Mouse (Mus musculus): ENCODE results near the gene Ros1. TPM values are rescaled to one million over a fixed set of nuclear protein-coding genes. Genes with fewer than 3 reads are reported as not detected.

Ros1 gene
- polyA plus RNA-seq, 1 experiment from 2014 or later: 1.7 TPM

DNA sequence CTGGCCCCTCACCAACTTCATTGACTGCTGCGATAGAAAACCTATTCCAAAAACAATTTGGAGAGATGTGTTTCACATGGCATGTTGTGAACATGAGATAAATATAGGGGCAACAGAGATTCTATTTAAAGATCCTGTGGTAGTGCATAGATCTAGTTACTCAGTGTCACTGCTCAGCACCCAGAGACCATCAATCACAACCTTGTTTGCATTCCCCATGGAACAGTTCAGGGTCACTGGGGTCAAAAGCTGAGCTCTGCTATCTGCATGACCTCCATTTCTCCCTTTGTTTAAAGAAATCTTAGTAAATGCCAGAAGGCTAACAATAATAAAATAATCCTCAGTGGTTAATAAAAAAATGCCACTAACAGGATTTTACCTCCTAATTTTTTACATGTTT is 29.7 kb downstream of the Ros1 start:
- no peak overlapping the region for H3K27ac ChIP-seq (ENCODE audit: low read length)
- H3K36me3 ChIP-seq (ENCODE audit: insufficient read depth, low read length): no peaks in the 10 kb centered on the region
- ATAC-seq (ENCODE audit: low FRiP score, low TSS enrichment): no peak
- no peaks in the 10 kb centered on the region for H3K9me3 ChIP-seq (ENCODE audit: low read length)
- no peak overlapping the region for H3K4me3 ChIP-seq (ENCODE audit: low read length)
- H3K27me3 ChIP-seq (ENCODE audit: insufficient read depth, low read length): no peaks in the 10 kb centered on the region
- no peaks in the 10 kb centered on the region for H3K4me1 ChIP-seq (ENCODE audit: insufficient read depth, low read length)
- H3K4me2 ChIP-seq (replicated peaks; ENCODE audit: low read depth, low read length): no peak overlapping the region
- H3K9ac ChIP-seq (replicated peaks; ENCODE audit: low read length): no peak overlapping the region
- WGBS: 36% methylated on average over 1 of the region's 1 CpGs

DNA sequence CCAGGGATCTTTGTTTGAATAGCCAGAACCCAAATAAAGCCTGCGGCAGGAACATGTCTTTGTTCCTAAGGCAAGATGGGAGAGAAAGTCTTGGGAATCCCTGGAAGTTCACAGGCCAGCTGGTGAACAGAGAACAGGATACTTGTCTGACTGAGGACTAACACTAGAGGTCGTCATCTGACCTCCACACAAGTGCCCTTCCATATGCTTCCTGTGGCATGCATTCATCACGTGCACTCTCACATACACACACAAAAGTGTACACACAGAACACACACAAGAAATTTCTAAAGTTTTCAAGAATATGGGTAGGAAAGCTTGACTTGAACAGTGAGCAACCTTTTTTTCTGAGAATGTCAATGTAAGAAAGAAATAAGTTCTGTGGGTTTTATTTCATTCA is 34.4 kb downstream of the Ros1 start:
- WGBS: 54% methylated on average over 3 of the region's 3 CpGs
- no peak overlapping the region for H3K27ac ChIP-seq (ENCODE audit: low read length)

DNA sequence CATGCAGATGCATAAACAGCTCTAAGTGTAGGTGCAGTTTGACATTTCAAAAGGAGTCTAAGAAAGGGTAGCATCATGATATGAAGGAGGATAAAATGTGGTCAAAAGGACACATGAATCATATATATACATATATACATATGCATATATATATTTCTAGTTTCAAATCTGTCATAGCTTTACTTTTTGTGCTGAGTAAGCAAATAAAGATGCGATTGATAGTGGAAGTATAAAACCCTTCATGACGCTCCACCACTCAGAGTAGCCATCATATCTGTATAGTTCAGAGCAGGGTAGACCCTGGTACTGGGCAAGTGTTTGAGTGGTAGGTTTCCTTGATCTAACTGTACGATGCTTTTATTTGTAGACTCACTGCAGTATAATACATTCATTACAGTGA is 35.3 kb downstream of the Ros1 start:
- WGBS: 97% methylated on average over 3 of the region's 3 CpGs
- no peaks in the 10 kb centered on the region for H3K4me1 ChIP-seq (ENCODE audit: insufficient read depth, low read length)
- H3K4me2 ChIP-seq (replicated peaks; ENCODE audit: low read depth, low read length): no peak overlapping the region
- no peak overlapping the region for H3K27ac ChIP-seq (ENCODE audit: low read length)
- H3K4me3 ChIP-seq (ENCODE audit: low read length): no peak overlapping the region
- no peak for ATAC-seq (ENCODE audit: low FRiP score, low TSS enrichment)
- H3K9me3 ChIP-seq (ENCODE audit: low read length): no peaks in the 10 kb centered on the region
- no peak overlapping the region for H3K9ac ChIP-seq (replicated peaks; ENCODE audit: low read length)
- H3K36me3 ChIP-seq (ENCODE audit: insufficient read depth, low read length): no peaks in the 10 kb centered on the region
- H3K27me3 ChIP-seq (ENCODE audit: insufficient read depth, low read length): no peaks in the 10 kb centered on the region

More for the DNA sequence above, 34.4 kb downstream of the Ros1 start:
- no peak overlapping the region for H3K4me2 ChIP-seq (replicated peaks; ENCODE audit: low read depth, low read length)
- no peak overlapping the region for H3K4me3 ChIP-seq (ENCODE audit: low read length)
- no peaks in the 10 kb centered on the region for H3K9me3 ChIP-seq (ENCODE audit: low read length)
- no peaks in the 10 kb centered on the region for H3K4me1 ChIP-seq (ENCODE audit: insufficient read depth, low read length)
- no peaks in the 10 kb centered on the region for H3K27me3 ChIP-seq (ENCODE audit: insufficient read depth, low read length)
- no peak overlapping the region for H3K9ac ChIP-seq (replicated peaks; ENCODE audit: low read length)
- no peaks in the 10 kb centered on the region for H3K36me3 ChIP-seq (ENCODE audit: insufficient read depth, low read length)
- no peak for ATAC-seq (ENCODE audit: low FRiP score, low TSS enrichment)

DNA sequence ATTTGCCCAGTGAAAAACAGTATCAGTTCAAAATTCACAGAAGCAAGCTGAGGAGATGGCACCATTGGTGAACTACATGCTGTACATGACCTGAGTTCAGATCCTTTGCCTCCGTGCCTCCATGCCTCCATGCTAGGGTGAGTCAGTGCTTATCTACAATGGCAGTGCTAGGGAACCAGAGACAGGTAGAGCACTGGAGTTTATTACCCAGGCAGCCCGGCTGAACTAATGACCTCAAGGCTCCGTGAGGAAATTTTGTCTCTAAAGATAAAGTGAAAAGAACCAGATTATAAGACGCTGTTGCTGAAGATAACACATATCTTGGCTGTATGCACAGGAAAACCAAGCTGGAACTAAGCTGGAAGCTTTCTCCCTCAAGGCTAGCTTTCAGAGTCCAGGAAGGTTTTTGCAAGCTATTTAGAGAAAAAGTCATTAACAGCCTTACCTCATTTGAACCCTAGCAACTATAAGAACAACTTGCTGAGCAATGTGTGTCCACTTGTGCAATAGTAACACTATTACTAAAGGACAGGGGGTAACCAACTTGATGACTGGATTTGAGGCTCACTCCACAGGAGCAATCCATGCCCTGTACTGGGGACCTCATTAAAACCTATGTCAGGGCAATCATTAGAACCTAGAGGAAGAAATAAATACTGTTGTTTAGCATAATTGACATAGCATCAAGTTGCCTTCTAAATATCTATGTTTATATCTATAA is 61.5 kb downstream of the Ros1 start:
- Histone ChIP-seq H3K4me3 (ENCODE audit: low read length) (no peak overlapping the region), H3K9ac (replicated peaks; ENCODE audit: low read length) (no peak overlapping the region), H3K36me3 (ENCODE audit: insufficient read depth, low read length) (no peaks in the 10 kb centered on the region), H3K4me1 (ENCODE audit: insufficient read depth, low read length) (no peaks in the 10 kb centered on the region), H3K27me3 (ENCODE audit: insufficient read depth, low read length) (no peaks in the 10 kb centered on the region), H3K4me2 (replicated peaks; ENCODE audit: low read depth, low read length) (no peak overlapping the region), H3K27ac (ENCODE audit: low read length) (no peak overlapping the region), H3K9me3 (ENCODE audit: low read length) (no peaks in the 10 kb centered on the region)
- no peak for ATAC-seq (ENCODE audit: low FRiP score, low TSS enrichment)
- 50% methylated on average over 4 of the region's 4 CpGs for WGBS

DNA sequence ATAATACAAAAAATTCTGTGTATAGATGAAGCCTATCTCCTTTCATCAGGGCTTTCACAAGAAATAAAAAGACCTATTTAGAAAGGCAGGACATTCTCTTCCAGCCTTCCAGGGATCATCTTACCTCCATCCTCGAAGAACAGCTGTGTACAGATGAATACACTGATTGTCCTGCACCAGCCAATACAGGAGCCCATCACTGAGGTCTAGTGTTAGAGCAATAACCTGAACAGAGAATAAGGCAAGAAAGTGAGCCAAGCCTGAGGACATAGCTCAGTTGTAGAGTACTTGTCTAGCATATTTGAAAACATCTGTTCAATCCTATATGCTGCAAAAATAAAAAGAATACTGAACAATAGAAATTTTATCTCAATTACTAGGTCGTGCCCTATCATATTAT is 64.3 kb downstream of the Ros1 start:
- Histone ChIP-seq H3K27ac (ENCODE audit: low read length) (no peak overlapping the region), H3K4me2 (replicated peaks; ENCODE audit: low read depth, low read length) (no peak overlapping the region), H3K4me1 (ENCODE audit: insufficient read depth, low read length) (no peaks in the 10 kb centered on the region), H3K4me3 (ENCODE audit: low read length) (no peak overlapping the region), H3K27me3 (ENCODE audit: insufficient read depth, low read length) (no peaks in the 10 kb centered on the region), H3K9me3 (ENCODE audit: low read length) (no peaks in the 10 kb centered on the region), H3K36me3 (ENCODE audit: insufficient read depth, low read length) (no peaks in the 10 kb centered on the region), H3K9ac (replicated peaks; ENCODE audit: low read length) (no peak overlapping the region)
- WGBS: 58% methylated on average over 2 of the region's 2 CpGs
- no peak for ATAC-seq (ENCODE audit: low FRiP score, low TSS enrichment)

DNA sequence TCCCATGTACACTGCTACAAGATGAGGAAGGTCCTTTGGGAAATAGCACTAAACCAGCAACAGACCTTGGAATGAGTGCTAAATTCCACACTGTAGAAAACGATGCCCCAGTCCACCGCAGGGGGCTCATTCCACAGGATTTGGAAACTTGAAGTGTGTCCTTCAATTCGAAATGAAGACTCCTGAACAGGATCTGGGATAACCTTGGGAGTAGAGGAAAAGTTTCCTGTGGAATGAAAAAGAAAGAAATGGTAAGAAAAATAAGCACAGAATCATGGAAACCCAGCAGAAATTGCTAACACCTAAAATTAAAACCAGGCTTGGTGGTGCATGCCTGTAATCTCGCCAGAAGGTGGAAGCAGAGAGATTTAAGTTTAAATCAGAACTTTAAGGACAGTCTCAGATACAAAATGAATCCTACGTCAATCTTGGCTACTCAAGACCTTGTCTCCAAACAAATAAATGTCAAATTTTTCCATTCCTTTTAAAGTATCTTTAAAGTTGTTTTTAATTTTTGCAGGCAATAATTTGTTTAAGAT is 66.1 kb downstream of the Ros1 start:
- H3K27ac ChIP-seq (ENCODE audit: low read length): no peak overlapping the region
- H3K9me3 ChIP-seq (ENCODE audit: low read length): no peaks in the 10 kb centered on the region
- no peak for ATAC-seq (ENCODE audit: low FRiP score, low TSS enrichment)
- H3K4me1 ChIP-seq (ENCODE audit: insufficient read depth, low read length): no peaks in the 10 kb centered on the region
- no peaks in the 10 kb centered on the region for H3K27me3 ChIP-seq (ENCODE audit: insufficient read depth, low read length)
- 47% methylated on average over 5 of the region's 5 CpGs for WGBS
- no peak overlapping the region for H3K9ac ChIP-seq (replicated peaks; ENCODE audit: low read length)
- H3K4me3 ChIP-seq (ENCODE audit: low read length): no peak overlapping the region
- H3K4me2 ChIP-seq (replicated peaks; ENCODE audit: low read depth, low read length): no peak overlapping the region
- no peaks in the 10 kb centered on the region for H3K36me3 ChIP-seq (ENCODE audit: insufficient read depth, low read length)

DNA sequence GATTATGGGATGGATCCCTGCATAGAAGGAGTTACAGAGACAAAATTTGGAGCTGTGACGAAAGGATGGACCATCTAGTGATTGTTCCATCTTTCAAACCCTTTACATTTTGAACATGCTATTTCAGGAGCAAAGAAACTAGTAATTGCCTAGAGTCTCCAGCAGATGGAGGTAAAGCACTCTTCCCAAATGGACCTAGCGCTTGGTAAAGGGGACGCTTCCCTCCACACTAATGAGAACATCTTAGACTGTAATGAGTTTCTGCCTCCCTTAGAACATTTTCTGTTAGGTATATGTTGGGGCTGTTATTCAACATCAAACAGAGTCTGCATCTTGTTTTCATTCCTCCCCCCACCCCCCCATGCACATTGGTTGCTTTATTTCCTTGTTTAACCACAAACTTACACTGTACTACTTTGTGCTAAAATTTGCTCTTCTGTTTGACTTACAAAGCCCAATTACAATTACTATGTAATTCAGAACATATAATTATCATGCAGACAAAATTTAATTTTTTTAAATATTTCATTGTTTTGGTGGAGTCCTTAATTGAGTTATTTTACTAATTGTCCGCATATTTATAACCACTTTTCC is 88.8 kb downstream of the Ros1 start:
- WGBS: 43% methylated on average over 4 of the region's 4 CpGs
- H3K27me3 ChIP-seq (ENCODE audit: insufficient read depth, low read length): no peaks in the 10 kb centered on the region
- no peak overlapping the region for H3K9ac ChIP-seq (replicated peaks; ENCODE audit: low read length)
- no peaks in the 10 kb centered on the region for H3K4me1 ChIP-seq (ENCODE audit: insufficient read depth, low read length)
- no peak overlapping the region for H3K4me2 ChIP-seq (replicated peaks; ENCODE audit: low read depth, low read length)
- H3K9me3 ChIP-seq (ENCODE audit: low read length): no peaks in the 10 kb centered on the region
- no peak overlapping the region for H3K27ac ChIP-seq (ENCODE audit: low read length)
- no peaks in the 10 kb centered on the region for H3K36me3 ChIP-seq (ENCODE audit: insufficient read depth, low read length)
- no peak; the same call in 1 of the 2 replicates for ATAC-seq (ENCODE audit: low FRiP score, low TSS enrichment)
- H3K4me3 ChIP-seq (ENCODE audit: low read length): no peak overlapping the region

DNA sequence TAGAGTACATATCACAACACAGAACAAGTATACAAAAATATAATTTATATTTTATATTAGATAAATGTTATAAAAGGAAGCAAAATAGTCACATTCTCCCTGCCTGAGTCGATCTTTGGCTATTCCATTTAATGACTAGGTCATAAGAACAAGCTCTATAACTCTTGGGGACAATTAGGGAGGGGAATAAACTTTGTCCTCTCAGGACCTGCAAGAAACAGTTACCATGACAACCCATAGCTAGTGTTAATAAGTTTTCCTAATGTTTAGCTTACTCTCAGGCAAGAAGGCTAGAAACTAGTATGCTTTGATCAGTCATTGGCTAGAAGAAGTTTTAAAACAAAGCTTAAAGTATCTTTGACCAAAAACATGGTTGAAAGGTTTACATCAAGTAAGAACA is 93.8 kb downstream of the Ros1 start:
- 37% methylated on average over 1 of the region's 1 CpGs for WGBS
- Histone ChIP-seq H3K9me3 (ENCODE audit: low read length) (no peaks in the 10 kb centered on the region), H3K27me3 (ENCODE audit: insufficient read depth, low read length) (no peaks in the 10 kb centered on the region), H3K9ac (replicated peaks; ENCODE audit: low read length) (no peak overlapping the region), H3K4me1 (ENCODE audit: insufficient read depth, low read length) (no peaks in the 10 kb centered on the region), H3K4me2 (replicated peaks; ENCODE audit: low read depth, low read length) (no peak overlapping the region), H3K36me3 (ENCODE audit: insufficient read depth, low read length) (no peaks in the 10 kb centered on the region), H3K27ac (ENCODE audit: low read length) (no peak overlapping the region), H3K4me3 (ENCODE audit: low read length) (no peak overlapping the region)
- no peak for ATAC-seq (ENCODE audit: low FRiP score, low TSS enrichment)

DNA sequence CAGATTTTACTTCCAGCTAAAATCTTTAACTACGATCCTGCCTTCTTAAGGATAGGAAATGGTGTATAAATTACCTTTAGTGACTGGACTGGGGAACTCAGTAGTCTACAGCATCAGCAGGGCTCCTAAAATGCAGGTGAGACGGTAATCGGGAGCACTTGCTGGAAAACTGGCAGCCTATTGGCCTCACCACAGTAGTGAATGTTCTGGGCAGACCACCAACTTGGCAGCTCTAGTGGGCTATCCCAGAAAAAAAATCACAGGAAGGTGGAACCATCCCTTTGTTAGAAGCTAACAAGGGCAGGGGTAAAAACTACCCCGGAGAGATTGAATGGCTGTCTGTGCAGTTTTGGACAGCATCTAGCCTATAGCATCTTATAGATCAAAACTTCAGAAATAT is 102.9 kb downstream of the Ros1 start:
- no peaks in the 10 kb centered on the region for H3K27me3 ChIP-seq (ENCODE audit: insufficient read depth, low read length)
- WGBS: 87% methylated on average over 4 of the region's 4 CpGs
- H3K36me3 ChIP-seq (ENCODE audit: insufficient read depth, low read length): no peaks in the 10 kb centered on the region
- no peak overlapping the region for H3K27ac ChIP-seq (ENCODE audit: low read length)
- no peaks in the 10 kb centered on the region for H3K9me3 ChIP-seq (ENCODE audit: low read length)
- no peak overlapping the region for H3K4me2 ChIP-seq (replicated peaks; ENCODE audit: low read depth, low read length)
- H3K4me3 ChIP-seq (ENCODE audit: low read length): no peak overlapping the region
- no peak for ATAC-seq (ENCODE audit: low FRiP score, low TSS enrichment)
- no peak overlapping the region for H3K9ac ChIP-seq (replicated peaks; ENCODE audit: low read length)
- H3K4me1 ChIP-seq (ENCODE audit: insufficient read depth, low read length): no peaks in the 10 kb centered on the region

DNA sequence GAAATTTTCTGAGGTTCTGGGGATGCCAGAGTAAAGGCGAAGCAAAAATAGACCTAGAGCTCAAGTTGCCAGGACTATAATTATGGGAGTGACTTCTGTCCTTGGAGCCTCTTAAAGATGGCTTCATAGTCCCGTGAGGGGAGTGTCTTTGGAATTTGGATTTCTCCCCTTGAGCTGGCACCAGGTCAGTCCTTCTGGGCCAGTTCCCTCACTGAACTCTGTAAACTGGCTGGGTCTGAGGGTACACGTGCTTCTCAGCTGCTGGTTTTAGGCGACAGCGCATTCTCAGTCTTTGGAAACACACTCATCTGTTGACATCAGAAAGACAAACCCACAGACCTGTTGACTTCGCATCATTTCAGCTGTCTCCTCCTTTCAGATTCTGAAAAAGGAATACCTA is 108.4 kb downstream of the Ros1 start:
- Histone ChIP-seq H3K9ac (replicated peaks; ENCODE audit: low read length) (no peak overlapping the region), H3K4me1 (ENCODE audit: insufficient read depth, low read length) (no peaks in the 10 kb centered on the region), H3K4me3 (ENCODE audit: low read length) (no peak overlapping the region), H3K36me3 (ENCODE audit: insufficient read depth, low read length) (no peaks in the 10 kb centered on the region), H3K27me3 (ENCODE audit: insufficient read depth, low read length) (no peaks in the 10 kb centered on the region), H3K9me3 (ENCODE audit: low read length) (no peaks in the 10 kb centered on the region), H3K27ac (ENCODE audit: low read length) (no peak overlapping the region), H3K4me2 (replicated peaks; ENCODE audit: low read depth, low read length) (no peak overlapping the region)
- no peak for ATAC-seq (ENCODE audit: low FRiP score, low TSS enrichment)
- 82% methylated on average over 6 of the region's 6 CpGs for WGBS

Data from kidney, embryonic 16.5 days (tissue).